ENCODE assay signal across 8 mouse cellular contexts in the genomic region with DNA sequence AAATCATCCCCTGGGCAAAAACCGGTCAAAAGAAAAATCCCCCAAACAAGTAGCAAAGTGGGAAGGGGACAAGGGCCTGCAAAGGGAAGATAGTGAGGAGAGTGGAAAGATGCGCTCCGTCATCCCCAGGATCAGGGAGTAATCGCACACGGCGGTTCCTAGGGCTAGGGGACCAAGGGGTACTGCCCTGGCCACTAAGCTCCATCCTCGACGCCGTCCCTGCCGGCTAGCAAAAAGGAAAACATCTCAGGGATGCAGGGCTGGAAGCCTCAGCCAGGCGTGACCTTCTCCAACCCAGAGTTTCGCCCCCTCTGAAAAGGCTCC. TPM values are rescaled to one million over a fixed set of nuclear protein-coding genes. Genes with fewer than 3 reads are reported as not detected.
DNase-seq lines count a peak whose midpoint lies in the region; ATAC-seq and TF ChIP-seq lines count a peak whose summit lies in the region.

No protein-coding gene starts in this region.

- DNase-seq in left cerebral cortex, adult 2 months (ENCODE audit: extremely low spot score in 1 of 2, low spot score in 2 of 2), result no peak
- DNase-seq in left cerebral cortex, postnatal 36 days (ENCODE audit: low spot score in 2 of 2), result no peak
- no peak for DNase-seq in left cerebral cortex, postnatal 25 days (ENCODE audit: low spot score in 2 of 2)
- no peak for DNase-seq in ovary, postnatal 10 days (ENCODE audit: low spot score)
- no peak for DNase-seq in adipocyte (ENCODE audit: low spot score)

- peak; percentile 37 for ATAC-seq in heart, embryonic 15.5 days (replicated peaks; ENCODE audit: insufficient number of reproducible peaks, insufficient read depth, low FRiP score, low read depth)
- peak; percentile 66 for ATAC-seq in liver, embryonic 16.5 days (ENCODE audit: low read depth)

- peak overlapping the region; percentile 79 for H3K4me2 ChIP-seq in heart, embryonic 15.5 days
- peak overlapping the region; percentile 94 for H3K4me2 ChIP-seq in liver, embryonic 16.5 days (ENCODE audit: low read depth, low read length)

- H3K4me3 ChIP-seq in left cerebral cortex, adult 2 months, result peak overlapping the region; percentile 84
- H3K4me3 ChIP-seq in brown adipose tissue, adult 24 weeks (ENCODE audit: insufficient read depth, low read depth, low read length), result peak overlapping the region; percentile 99
- H3K4me3 ChIP-seq in heart, embryonic 15.5 days, result peak overlapping the region; percentile 75
- peak overlapping the region; percentile 76 for H3K4me3 ChIP-seq in liver, embryonic 16.5 days (ENCODE audit: low read depth, low read length)

- no peaks in the 10 kb centered on the region for H3K36me3 ChIP-seq in heart, embryonic 15.5 days
- no peaks in the 10 kb centered on the region for H3K36me3 ChIP-seq in liver, embryonic 16.5 days (ENCODE audit: control insufficient read depth, insufficient read depth)

- no peak for TF ChIP-seq CTCF in left cerebral cortex, adult 2 months (IDR thresholded peaks at IDR 0.05)

- no peaks in the 10 kb centered on the region for H3K9me3 ChIP-seq in heart, embryonic 15.5 days (replicated peaks)
- H3K9me3 ChIP-seq in liver, embryonic 16.5 days (replicated peaks; ENCODE audit: control insufficient read depth, low read length), result no peaks in the 10 kb centered on the region

- H3K4me1 ChIP-seq in brown adipose tissue, adult 24 weeks (ENCODE audit: control insufficient read depth, insufficient read depth, insufficient read length, low read length), result peaks cover 7% of the 10 kb centered on the region; the same call in 1 of the 2 replicates
- H3K4me1 ChIP-seq in heart, embryonic 15.5 days (replicated peaks), result peaks cover 22% of the 10 kb centered on the region
- H3K4me1 ChIP-seq in liver, embryonic 16.5 days (ENCODE audit: control insufficient read depth, low read depth, low read length), result peaks cover 8% of the 10 kb centered on the region

- intact Hi-C loops in left cerebral cortex, adult 2 months (cut with DNase I), result loop anchor here (5.0 kb wide), 1 partner anchor 42 kb away; no protein-coding TSS in a partner anchor
- intact Hi-C loops in left cerebral cortex, postnatal 36 days (cut with DNase I), result loop anchor here (5.0 kb wide), 1 partner anchor 37 kb away; no protein-coding TSS in a partner anchor
- intact Hi-C loops in left cerebral cortex, postnatal 25 days (cut with DNase I), result loop anchor here (2.0 kb wide), 1 partner anchor 58 kb away; no protein-coding TSS in a partner anchor

- peak overlapping the region; percentile 96 for H3K9ac ChIP-seq in heart, embryonic 15.5 days
- peak overlapping the region; percentile 83 for H3K9ac ChIP-seq in liver, embryonic 16.5 days (ENCODE audit: low read depth, low read length)

- under 1% methylated on average over 12 of the region's 12 CpGs for WGBS in heart, embryonic 15.5 days
- WGBS in liver, embryonic 16.5 days (ENCODE audit: insufficient replicate concordance), result 1% methylated on average over 12 of the region's 12 CpGs

- H3K27ac ChIP-seq in left cerebral cortex, adult 2 months, result peak overlapping the region; percentile 93
- H3K27ac ChIP-seq in brown adipose tissue, adult 24 weeks (replicated peaks; ENCODE audit: low read depth, low read length), result peak overlapping the region; percentile 69
- peak overlapping the region; percentile 97 for H3K27ac ChIP-seq in heart, embryonic 15.5 days
- H3K27ac ChIP-seq in liver, embryonic 16.5 days (ENCODE audit: low read length), result peak overlapping the region; percentile 89

- no peaks in the 10 kb centered on the region for H3K27me3 ChIP-seq in heart, embryonic 15.5 days
- no peaks in the 10 kb centered on the region for H3K27me3 ChIP-seq in liver, embryonic 16.5 days (ENCODE audit: control insufficient read depth, insufficient read depth, low read depth, low read length)

RNA-seq across cellular contexts. Expression of gene Braf, which starts 0.8 kb away (rescaled TPM):
- total RNA-seq in left cerebral cortex, adult 2 months (2021), result 100 to 1,000 TPM; 119 to 123 TPM
- 100 to 1,000 TPM; 105 to 125 TPM for total RNA-seq in left cerebral cortex, postnatal 36 days (2021)
- polyA plus RNA-seq in brown adipose tissue, adult 24 weeks (2012; ENCODE audit: insufficient read depth, insufficient read length, missing spikeins), result 5.0 and 10.7 TPM in 2 replicates
- polyA plus RNA-seq in heart, embryonic 15.5 days (2015; fragmentation: Nextera tagmentation; extraction: Ambion mirVana), result 8.7 and 11.0 TPM in 2 replicates
- 5.6 TPM in 2 replicates for polyA plus RNA-seq in liver, embryonic 16.5 days (2015; fragmentation: Nextera tagmentation; extraction: Ambion mirVana)
- total RNA-seq in left cerebral cortex, postnatal 25 days (2021), result 100 to 1,000 TPM; 111 TPM
